Mouse (Mus musculus): ENCODE results near the gene Galnt10.
"Not testable (repeated sequence)": the region's sequence is repeated elsewhere in the genome, so short reads cannot be mapped to it uniquely, and the experiment has no call there.

Gene Galnt10

GRCm38 (mm10) chr11:57787913-57788312 lies 142.7 kb downstream of the Galnt10 start:
- DNase-seq (ENCODE audit: low read depth, low spot score), result peak; percentile 71

- DNase-seq (ENCODE audit: low read depth, low spot score), result peak; percentile 68
Observed at GRCm38 (mm10) chr11:57790866-57791535, 145.8 kb downstream of the Galnt10 start.

- no peak for DNase-seq (ENCODE audit: low read depth, low spot score)
Observed at GRCm38 (mm10) chr11:57795086-57795485, 149.8 kb downstream of the Galnt10 start.

GRCm38 (mm10) chr11:57797828-57798227 lies 152.6 kb downstream of the Galnt10 start:
- DNase-seq (ENCODE audit: low read depth, low spot score), result no peak

GRCm38 (mm10) chr11:57799456-57799855 lies 154.2 kb downstream of the Galnt10 start:
- no peak for DNase-seq (ENCODE audit: low read depth, low spot score)

GRCm38 (mm10) chr11:57800266-57800951 lies 155.2 kb downstream of the Galnt10 start:
- peak; percentile 36 for DNase-seq (ENCODE audit: low read depth, low spot score)

GRCm38 (mm10) chr11:57800971-57801765 lies 155.9 kb downstream of the Galnt10 start, which contains the start of gene Sap30l:
Gene Sap30l (plus strand): TSS chr11:57801637.
- peak; percentile 96 for DNase-seq (ENCODE audit: low read depth, low spot score)

- DNase-seq (ENCODE audit: low read depth, low spot score), result peak; percentile 48
Observed at GRCm38 (mm10) chr11:57801766-57802510, 156.7 kb downstream of the Galnt10 start.

- peak; percentile 47 for DNase-seq (ENCODE audit: low read depth, low spot score)
Observed at GRCm38 (mm10) chr11:57802511-57802870, 157.2 kb downstream of the Galnt10 start.

GRCm38 (mm10) chr11:57805047-57805446 lies 159.8 kb downstream of the Galnt10 start:
- DNase-seq (ENCODE audit: low read depth, low spot score), result peak; percentile 75

GRCm38 (mm10) chr11:57809017-57809731 lies 163.9 kb downstream of the Galnt10 start:
- DNase-seq (ENCODE audit: low read depth, low spot score), result no peak

- DNase-seq (ENCODE audit: low read depth, low spot score), result no peak
Observed at GRCm38 (mm10) chr11:57809732-57810098, 164.5 kb downstream of the Galnt10 start.

GRCm38 (mm10) chr11:57811006-57811405 lies 165.8 kb downstream of the Galnt10 start:
- DNase-seq (ENCODE audit: low read depth, low spot score), result no peak

- DNase-seq (ENCODE audit: low read depth, low spot score), result no peak
Observed at GRCm38 (mm10) chr11:57812212-57812611, 167.0 kb downstream of the Galnt10 start.

- no peak for DNase-seq (ENCODE audit: low read depth, low spot score)
Observed at GRCm38 (mm10) chr11:57813641-57814040, 168.4 kb downstream of the Galnt10 start.

- DNase-seq (ENCODE audit: low read depth, low spot score), result no peak
Observed at GRCm38 (mm10) chr11:57818189-57818588, 172.9 kb downstream of the Galnt10 start.

- DNase-seq (ENCODE audit: low read depth, low spot score), result peak; percentile 61
Observed at GRCm38 (mm10) chr11:57819999-57820581, 174.8 kb downstream of the Galnt10 start.

- DNase-seq (ENCODE audit: low read depth, low spot score), result not testable (repeated sequence)
Observed at GRCm38 (mm10) chr11:57823159-57823558, 177.9 kb downstream of the Galnt10 start.

- no peak for DNase-seq (ENCODE audit: low read depth, low spot score)
Observed at GRCm38 (mm10) chr11:57823714-57824113, 178.5 kb downstream of the Galnt10 start.

- not testable (repeated sequence) for DNase-seq (ENCODE audit: low read depth, low spot score)
Observed at GRCm38 (mm10) chr11:57825234-57825633, 180.0 kb downstream of the Galnt10 start.

Measured in CD4-positive helper T cell, adult 2 months (primary cell).